Mouse (Mus musculus): ENCODE results near the gene Iah1.

- no peak for TF ChIP-seq CTCF (conservative IDR thresholded peaks at IDR 0.05; ENCODE audit: low read length)
- TF ChIP-seq POU5F1 (IDR thresholded peaks at IDR 0.05; ENCODE audit: borderline replicate concordance, low read length) = no peak
Observed at GRCm38 (mm10) chr12:21369087-21369410, 52.9 kb downstream of the Iah1 start.
